Mouse (Mus musculus) lung, embryonic 16.5 days (tissue): ENCODE data around the gene Bcl7a. TPM values are rescaled to one million over a fixed set of nuclear protein-coding genes. Genes with fewer than 3 reads are reported as not detected.
A peak's percentile ranks its signal among the peaks of the same experiment; 100 is the strongest.

ENCODE experiments used
- ATAC-seq: fragments of 200-750 bp; cut with Nextera tagmentation; 2 replicates; pipeline ENCODE4 v1.8.0; 2017; ENCODE audit warnings: low read depth, mild to moderate bottlenecking, moderate library complexity
- H3K27ac ChIP-seq: fragments of 300-500 bp; sonication (generic); 2 replicates; pipeline ENCODE4 v1.5.1; 2014; ENCODE audit warnings: mild to moderate bottlenecking, control low read depth, low read length
- H3K27me3 ChIP-seq: fragments of 300-500 bp; sonication (generic); 2 replicates; pipeline ENCODE4 v1.6.1; 2014; ENCODE audit warnings: low read depth, low read length, mixed read lengths; ENCODE audit not compliant: control insufficient read depth, insufficient read depth
- H3K36me3 ChIP-seq: fragments of 300-500 bp; sonication (generic); 2 replicates; pipeline ENCODE4 v1.6.1; 2014; ENCODE audit warnings: low read length; ENCODE audit not compliant: control insufficient read depth, insufficient read depth
- H3K4me1 ChIP-seq: fragments of 300-500 bp; sonication (generic); replicated peaks from 2 replicates; pipeline ENCODE4 v1.6.1; 2014; ENCODE audit warnings: low read length, mixed read lengths; ENCODE audit not compliant: control insufficient read depth, insufficient read depth
- H3K4me2 ChIP-seq: fragments of 300-500 bp; sonication (generic); 2 replicates; pipeline ENCODE4 v1.6.1; 2014; ENCODE audit warnings: low read depth, low read length, control low read depth
- H3K4me3 ChIP-seq: fragments of 300-500 bp; sonication (generic); 2 replicates; pipeline ENCODE4 v1.5.1; 2014; ENCODE audit warnings: mild to moderate bottlenecking, low read length, control low read depth
- H3K9ac ChIP-seq: fragments of 300-500 bp; sonication (generic); 2 replicates; pipeline ENCODE4 v1.6.1; 2014; ENCODE audit warnings: low read length, control low read depth
- H3K9me3 ChIP-seq: fragments of 300-500 bp; sonication (generic); 2 replicates; pipeline ENCODE4 v1.6.1; 2016; ENCODE audit warnings: low read length; ENCODE audit not compliant: control insufficient read depth
- whole genome bisulfite sequencing: fragments of 180-500 bp; shearing (Covaris S2); extraction: QIAGEN DNeasy Blood & Tissue Kit; methylation state at CpG from one replicate; pipeline ENCODE4 v1.1.7; 2014; 5-methylcytosine and 5-hydroxymethylcytosine counted together
- polyA plus RNA-seq: library from polyadenylated mRNA; unstranded; fragments of >200 nt; fragmentation: Nextera tagmentation; extraction: Ambion mirVana; gene quantifications from 2 replicates; pipeline ENCODE4 v1.2.1, GENCODE M21; 2015

Gene Bcl7a
- polyA plus RNA-seq, 1 experiment from 2014 or later: 23.9 TPM

DNA sequence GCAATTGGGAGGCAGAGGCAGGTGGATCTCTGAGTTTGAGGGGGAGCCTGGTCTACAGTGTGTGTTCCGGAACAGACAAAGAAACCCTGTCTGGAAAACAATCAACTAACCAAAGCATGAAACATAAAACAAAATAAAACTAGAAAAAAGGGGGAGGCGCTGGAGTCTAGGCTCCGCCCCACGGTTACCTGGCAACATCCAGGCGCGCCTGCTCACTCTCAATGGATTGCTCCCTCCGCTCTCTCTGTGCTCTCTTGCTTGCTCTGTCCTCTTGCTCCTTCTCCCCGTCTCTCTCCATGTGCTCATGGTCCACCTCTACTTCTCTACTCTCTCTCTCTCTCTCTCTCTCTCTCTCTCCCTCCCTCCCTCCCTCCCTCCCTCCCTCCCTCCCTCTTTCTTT lies 39.1 kb downstream of the Bcl7a start:
- WGBS: 75% methylated on average over 8 of the region's 8 CpGs
- H3K27ac ChIP-seq: no peak overlapping the region
- no peak for ATAC-seq

DNA sequence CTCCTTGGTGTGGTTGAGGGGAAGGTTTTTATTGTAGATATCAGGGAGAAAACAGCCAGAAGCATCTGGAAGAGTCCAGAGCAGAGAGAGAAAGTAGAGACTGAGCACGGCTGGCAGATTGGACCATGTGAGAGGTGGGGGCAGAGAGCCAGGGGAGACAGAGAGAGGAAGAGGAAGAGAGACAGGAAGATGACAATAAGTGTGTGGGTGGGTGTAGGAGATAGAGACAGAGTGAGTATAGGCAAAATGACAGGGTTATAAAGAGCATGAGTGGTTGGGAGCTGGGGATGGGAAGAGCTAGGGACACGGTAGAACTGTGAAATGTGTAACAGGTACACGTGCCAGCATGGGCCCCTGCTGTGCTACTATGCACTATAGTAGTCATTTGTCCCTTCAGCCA lies 44.8 kb downstream of the Bcl7a start:
- Histone ChIP-seq H3K9ac (no peak overlapping the region), H3K36me3 (no peaks in the 10 kb centered on the region), H3K4me1 (peaks cover under 1% of the 10 kb centered on the region), H3K27ac (no peak overlapping the region), H3K27me3 (no peaks in the 10 kb centered on the region), H3K4me3 (no peak overlapping the region), H3K4me2 (no peak overlapping the region), H3K9me3 (no peaks in the 10 kb centered on the region; the same call in 1 of the 2 replicates)
- 15% methylated on average over 3 of the region's 3 CpGs for WGBS
- ATAC-seq: no peak

More for the DNA sequence above, 39.1 kb downstream of the Bcl7a start:
- H3K9me3 ChIP-seq: no peaks in the 10 kb centered on the region; the same call in 1 of the 2 replicates
- H3K4me2 ChIP-seq: no peak overlapping the region
- no peaks in the 10 kb centered on the region for H3K27me3 ChIP-seq
- H3K36me3 ChIP-seq: no peaks in the 10 kb centered on the region
- H3K9ac ChIP-seq: no peak overlapping the region
- H3K4me3 ChIP-seq: no peak overlapping the region
- H3K4me1 ChIP-seq: 0 out of 2 replicates have a peak, but pooled peaks cover 1% of the 10 kb centered on the region

DNA sequence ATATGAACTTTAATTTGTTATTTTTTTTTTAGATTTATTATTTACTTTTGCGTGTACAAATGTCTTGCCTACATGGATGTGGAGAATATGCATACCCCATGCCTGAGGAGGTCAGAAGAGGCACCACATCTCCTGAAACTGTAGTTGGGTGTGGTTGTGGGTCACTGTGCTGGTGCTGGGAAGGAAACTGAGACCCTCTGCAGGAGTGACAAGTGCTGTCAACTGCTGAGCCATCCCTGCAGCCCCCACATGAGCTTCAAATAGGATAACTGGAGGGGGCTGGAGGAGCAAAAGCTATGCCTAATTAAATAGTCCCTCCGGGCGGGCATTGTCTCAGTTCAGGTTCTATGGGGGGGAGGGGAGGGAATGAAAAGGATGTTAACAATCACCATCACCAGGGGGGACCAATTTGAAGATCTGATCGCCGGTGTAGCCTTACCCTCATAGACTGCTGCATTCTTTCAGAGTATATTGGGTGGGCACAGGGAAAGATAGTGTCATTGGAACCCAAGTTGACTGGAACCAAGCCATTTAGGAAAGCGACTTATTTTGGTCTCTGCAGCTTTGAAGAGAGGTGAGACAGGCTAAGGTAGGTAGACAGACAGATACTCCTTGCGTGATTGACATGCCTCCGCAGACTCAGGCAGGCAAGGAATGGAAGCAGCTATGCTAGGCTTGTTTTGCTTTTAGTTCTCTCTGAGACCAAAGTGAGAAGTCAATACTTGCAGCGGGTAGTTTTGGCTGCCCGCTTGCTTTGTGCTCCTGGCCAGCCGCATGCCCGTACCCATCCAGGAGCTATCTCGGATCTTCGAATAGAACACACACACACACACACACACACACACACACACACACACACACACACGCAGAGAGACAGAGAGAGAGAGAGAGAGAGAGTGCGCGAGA lies 47.2 kb downstream of the Bcl7a start:
- 10% methylated on average over 17 of the region's 17 CpGs for WGBS
- Histone ChIP-seq H3K9me3 (no peaks in the 10 kb centered on the region), H3K4me1 (peaks cover 10% of the 10 kb centered on the region), H3K9ac (peak overlapping the region; percentile 52), H3K4me3 (peak overlapping the region; percentile 28), H3K27me3 (no peaks in the 10 kb centered on the region), H3K27ac (no peak overlapping the region), H3K4me2 (peak overlapping the region; percentile 48), H3K36me3 (no peaks in the 10 kb centered on the region)
- ATAC-seq: no peak

DNA sequence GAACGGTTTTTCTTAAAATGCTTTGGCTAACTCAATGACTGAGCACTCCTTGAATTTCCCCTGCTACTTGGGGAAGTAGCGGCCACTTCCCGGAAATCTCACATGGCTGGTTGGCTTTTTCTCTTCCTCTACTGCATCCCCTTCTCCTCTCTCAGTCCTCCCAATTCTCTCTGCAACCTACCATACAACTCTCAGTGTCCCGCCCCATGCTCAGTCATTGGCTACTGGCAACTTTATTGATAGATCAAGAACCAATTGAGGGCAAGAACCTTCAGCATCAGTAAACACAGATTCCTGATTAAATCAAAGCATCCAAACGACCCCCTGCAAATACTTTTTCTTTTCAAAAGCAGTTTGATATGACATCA lies 47.8 kb downstream of the Bcl7a start:
- peak overlapping the region; percentile 28 for H3K4me3 ChIP-seq
- no peaks in the 10 kb centered on the region for H3K27me3 ChIP-seq
- H3K4me2 ChIP-seq: peak overlapping the region; percentile 48
- H3K9ac ChIP-seq: peak overlapping the region; percentile 52
- no peak overlapping the region for H3K27ac ChIP-seq
- ATAC-seq: no peak
- H3K36me3 ChIP-seq: no peaks in the 10 kb centered on the region
- H3K4me1 ChIP-seq: peaks cover 16% of the 10 kb centered on the region
- H3K9me3 ChIP-seq: no peaks in the 10 kb centered on the region
- 13% methylated on average over 5 of the region's 5 CpGs for WGBS

DNA sequence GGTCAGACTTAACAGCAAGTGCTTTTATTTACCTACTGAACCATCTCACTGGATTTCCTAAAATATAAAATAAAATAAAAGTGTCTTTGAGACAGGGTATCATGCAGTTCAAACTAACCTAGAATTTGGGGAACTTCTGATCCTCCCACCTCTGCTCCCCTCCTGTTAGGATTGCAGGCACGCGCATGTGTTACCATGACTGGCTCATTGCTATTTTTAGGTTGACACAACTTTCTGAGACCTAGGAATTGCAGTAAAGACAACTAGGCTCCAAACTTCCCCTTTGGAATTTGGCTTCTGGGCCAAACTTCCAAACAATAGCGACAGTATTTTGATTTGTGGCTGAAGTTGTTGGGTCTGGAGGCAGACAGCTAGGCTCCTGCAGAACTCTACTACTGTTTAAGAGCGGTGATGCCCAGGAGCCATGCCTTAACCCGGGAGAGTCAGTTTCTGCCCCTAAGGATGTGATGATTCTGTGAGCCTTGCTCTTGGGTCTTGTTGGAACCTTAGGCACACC lies 50.2 kb downstream of the Bcl7a start:
- Histone ChIP-seq H3K27ac (peak overlapping the region; percentile 93), H3K4me1 (peaks cover 24% of the 10 kb centered on the region), H3K27me3 (no peaks in the 10 kb centered on the region), H3K4me3 (peak overlapping the region; percentile 96), H3K9ac (peak overlapping the region; percentile 55), H3K9me3 (no peaks in the 10 kb centered on the region), H3K36me3 (no peaks in the 10 kb centered on the region), H3K4me2 (peak overlapping the region; percentile 92)
- 14% methylated on average over 5 of the region's 5 CpGs for WGBS
- peak; percentile 6; the same call in 1 of the 2 replicates for ATAC-seq

DNA sequence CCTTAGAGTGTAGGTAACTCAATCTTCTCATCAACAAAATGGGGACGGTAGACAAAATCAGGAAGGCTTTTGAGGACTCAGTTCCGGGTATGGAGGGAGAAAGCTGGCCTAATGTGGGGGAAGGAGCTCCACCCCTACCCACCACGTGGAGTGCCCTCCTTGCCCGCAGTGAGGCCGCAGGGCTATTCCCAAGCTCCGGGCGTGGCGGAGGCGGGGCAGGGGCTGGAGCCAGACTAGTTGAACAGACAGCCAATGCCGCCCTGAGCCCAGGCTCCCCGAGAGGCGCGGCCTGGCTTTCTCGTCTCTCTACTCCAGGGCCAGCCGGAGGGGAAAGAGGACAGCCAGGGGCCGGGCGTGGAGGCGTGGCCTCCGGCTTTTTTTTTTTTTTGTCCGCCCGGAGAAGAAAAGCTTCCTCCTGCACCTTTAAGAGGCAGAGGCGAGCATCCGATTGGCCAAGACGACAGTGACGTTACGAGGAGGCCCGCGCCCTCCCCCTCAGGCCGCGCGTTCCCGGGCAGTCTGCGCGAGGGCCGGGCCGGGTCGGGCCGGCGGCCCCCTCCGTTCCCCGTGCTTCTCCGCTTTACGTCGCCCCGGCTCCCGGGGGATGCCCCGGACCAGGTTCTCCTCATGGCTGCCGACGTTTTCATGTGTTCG lies 50.8 kb downstream of the Bcl7a start, which contains the start of gene Mlxip:
TSS of gene Mlxip (plus strand) at position 496 of the 654 bp plus-strand sequence.
- Histone ChIP-seq H3K4me1 (peaks cover 24% of the 10 kb centered on the region), H3K9me3 (no peaks in the 10 kb centered on the region), H3K4me3 (peak within 1 kb of the TSS; percentile 96), H3K4me2 (peak within 1 kb of the TSS; percentile 92), H3K27me3 (no peaks in the 10 kb centered on the region), H3K36me3 (no peaks in the 10 kb centered on the region), H3K27ac (peak within 1 kb of the TSS; percentile 93), H3K9ac (peak within 1 kb of the TSS; percentile 95)
- ATAC-seq: peak; percentile 99
- WGBS: 0% methylated on average over 31 of the region's 50 CpGs

DNA sequence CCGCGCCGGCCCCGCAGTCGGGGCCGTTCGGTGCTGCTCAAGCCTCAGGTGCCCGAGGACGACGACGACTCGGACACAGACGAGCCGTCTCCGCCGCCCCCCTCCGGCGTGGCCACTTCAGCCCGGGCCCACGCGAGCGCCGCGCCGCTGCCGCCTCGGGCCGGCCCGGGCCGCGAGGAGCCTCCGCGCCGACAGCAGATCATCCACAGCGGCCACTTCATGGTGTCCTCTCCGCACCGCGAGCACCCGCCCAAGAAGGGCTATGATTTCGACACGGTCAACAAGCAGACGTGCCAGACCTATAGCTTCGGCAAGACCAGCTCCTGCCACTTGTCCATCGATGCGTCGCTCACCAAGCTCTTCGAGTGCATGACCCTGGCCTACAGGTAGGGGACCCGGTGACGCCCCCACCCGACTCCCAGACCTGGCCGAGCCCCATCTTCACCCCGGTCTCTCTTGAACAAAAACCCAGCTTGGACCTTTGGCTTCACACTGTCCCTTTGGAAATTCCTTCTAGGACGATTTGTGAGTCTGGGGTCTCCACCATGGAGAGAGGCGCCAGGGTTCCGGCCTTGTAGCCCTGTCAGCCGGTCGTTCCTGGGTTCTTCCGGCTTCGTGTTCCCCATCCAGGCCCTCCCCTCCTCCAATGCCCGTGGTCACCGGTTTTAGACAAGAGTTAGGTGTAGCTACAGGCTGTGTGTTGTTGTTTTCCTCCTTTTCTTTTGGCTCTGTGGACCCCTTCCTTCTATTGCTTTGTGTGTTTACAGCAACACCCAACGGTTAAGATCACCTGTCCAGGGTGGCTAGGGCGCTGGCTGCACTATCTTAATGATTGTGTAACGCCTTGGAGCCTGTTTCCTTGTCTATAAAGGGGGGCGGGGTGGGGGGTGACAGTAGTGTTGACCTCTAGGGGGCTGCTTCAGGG lies 51.6 kb downstream of the Bcl7a start:
- Histone ChIP-seq H3K27me3 (no peaks in the 10 kb centered on the region), H3K27ac (peak overlapping the region; percentile 93), H3K9ac (peak overlapping the region; percentile 95), H3K4me1 (peaks cover 24% of the 10 kb centered on the region), H3K9me3 (no peaks in the 10 kb centered on the region), H3K36me3 (no peaks in the 10 kb centered on the region), H3K4me2 (peak overlapping the region; percentile 92), H3K4me3 (peak overlapping the region; percentile 96)
- peak; percentile 13 for ATAC-seq
- WGBS: under 1% methylated on average over 56 of the region's 65 CpGs

DNA sequence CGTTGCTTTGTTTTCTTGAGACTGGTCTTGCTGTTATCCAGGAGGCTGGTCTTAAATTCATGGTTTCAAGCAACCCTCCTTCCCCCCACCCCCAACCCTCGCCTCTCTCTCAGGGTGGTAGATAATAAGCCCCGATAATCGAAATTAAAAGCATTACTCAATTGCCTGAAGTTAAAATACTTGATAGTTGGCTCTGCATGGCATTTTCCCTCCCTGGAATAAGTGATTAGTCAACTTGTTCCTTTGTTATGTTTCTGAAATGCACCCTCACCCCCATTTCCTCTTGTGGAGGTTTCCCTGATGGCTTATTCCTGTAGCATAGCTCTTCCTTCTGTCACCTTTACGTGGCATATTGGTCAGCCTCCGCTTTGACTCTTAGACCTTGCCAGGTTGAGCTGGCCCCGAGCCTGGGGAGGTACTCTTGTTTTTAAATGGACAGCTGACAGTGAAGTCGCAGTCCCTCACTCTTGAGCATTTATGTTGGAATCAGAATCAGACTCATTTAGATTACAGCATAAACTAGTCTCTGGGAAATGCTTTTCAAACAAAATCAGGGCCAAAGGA lies 53.3 kb downstream of the Bcl7a start:
- Histone ChIP-seq H3K4me2 (peak overlapping the region; percentile 92), H3K4me3 (peak overlapping the region; percentile 96), H3K4me1 (peaks cover 24% of the 10 kb centered on the region), H3K9ac (peak overlapping the region; percentile 95), H3K9me3 (no peaks in the 10 kb centered on the region), H3K27ac (0 out of 2 replicates have a peak overlapping the region, but pooled peaks have one; percentile 25), H3K36me3 (no peaks in the 10 kb centered on the region), H3K27me3 (no peaks in the 10 kb centered on the region)
- ATAC-seq: no peak
- WGBS: 45% methylated on average over 8 of the region's 8 CpGs
